Mouse (Mus musculus): ENCODE results near the gene Smim4.

Gene Smim4

DNA sequence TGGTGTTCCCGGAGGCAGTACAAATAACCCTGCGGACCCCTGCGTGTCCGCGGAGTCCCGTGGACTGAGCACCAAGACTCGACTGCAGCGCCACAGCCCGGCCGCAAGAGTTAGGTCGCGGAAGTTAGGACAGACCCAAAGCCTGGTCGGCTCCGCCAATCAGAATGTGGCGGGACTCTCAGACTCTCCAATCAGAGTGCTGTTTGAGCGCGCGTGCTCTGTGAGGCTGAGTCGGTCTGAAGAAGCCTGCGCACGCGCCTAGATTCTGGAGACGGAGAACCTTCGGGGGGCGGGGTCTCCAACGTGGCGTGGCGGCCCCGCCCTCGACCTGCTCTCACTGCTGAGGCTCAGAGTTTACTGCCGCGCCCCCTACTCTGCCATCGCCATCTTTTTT, at the start of gene Smim4:
Gene Smim4 (minus strand): TSS at position 131 of the 394 bp plus-strand sequence.
- DNase-seq (ENCODE audit: low spot score), result peak; percentile 80

DNA sequence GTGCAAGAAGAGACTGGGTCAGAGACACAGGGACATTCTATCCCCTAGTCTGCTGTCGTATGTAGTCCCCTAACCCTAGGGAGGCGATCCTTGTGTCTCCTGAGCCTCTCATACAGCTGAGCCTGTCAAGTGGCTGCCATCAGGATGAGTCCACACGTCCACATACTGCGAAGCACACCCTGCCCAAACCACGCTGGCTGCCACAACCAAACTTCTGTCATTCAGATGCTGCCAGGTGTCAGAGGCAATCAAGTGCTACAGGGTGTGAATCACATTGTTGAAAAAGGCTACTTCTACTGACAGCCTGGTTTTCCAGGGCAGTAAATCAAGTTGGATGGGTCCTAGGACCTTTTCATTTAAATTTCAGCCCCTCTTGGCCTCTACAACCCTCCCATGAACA, 49.0 kb upstream of the Smim4 start:
- DNase-seq (ENCODE audit: low spot score), result no peak

DNA sequence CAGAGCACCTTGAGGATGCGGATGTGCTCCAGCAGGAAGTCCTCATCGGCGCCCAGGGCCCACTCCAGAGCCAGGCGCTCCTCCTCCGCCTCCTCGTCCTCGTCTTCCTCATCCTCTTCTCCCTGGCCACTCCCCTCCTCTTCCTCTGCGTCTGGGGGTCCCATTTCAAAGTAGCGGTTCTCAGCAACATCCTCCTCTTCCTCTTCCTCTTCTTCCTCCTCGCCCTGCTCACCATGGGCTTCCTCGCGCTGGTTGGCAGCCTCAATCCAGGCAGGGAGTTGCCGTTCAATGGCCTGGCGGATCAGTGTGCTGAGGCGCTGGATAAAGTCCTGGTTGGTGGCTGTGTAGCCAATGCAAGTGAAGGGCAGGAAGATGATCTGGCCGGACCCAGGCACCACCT, 48.5 kb upstream of the Smim4 start:
- DNase-seq (ENCODE audit: low spot score), result no peak

DNA sequence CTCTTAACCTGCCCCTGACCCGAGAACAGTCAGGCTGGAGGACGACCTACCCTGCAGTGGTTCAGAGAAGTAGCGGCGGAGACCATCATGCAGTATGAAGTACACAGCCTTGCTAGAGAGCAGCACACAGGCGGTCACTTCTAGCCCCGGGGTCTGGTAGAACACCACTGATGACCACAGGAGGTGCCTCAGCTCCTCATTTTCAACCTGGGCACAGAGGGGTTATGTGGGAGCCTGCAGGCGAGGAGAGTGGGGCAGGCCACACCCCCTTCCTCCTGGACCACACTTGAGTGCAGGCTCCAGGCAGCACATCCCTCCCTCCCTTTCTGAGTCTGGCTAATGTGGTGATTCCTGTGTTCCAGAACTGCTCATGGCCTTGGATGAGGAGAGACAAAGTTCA, 44.8 kb upstream of the Smim4 start:
- no peak for DNase-seq (ENCODE audit: low spot score)

DNA sequence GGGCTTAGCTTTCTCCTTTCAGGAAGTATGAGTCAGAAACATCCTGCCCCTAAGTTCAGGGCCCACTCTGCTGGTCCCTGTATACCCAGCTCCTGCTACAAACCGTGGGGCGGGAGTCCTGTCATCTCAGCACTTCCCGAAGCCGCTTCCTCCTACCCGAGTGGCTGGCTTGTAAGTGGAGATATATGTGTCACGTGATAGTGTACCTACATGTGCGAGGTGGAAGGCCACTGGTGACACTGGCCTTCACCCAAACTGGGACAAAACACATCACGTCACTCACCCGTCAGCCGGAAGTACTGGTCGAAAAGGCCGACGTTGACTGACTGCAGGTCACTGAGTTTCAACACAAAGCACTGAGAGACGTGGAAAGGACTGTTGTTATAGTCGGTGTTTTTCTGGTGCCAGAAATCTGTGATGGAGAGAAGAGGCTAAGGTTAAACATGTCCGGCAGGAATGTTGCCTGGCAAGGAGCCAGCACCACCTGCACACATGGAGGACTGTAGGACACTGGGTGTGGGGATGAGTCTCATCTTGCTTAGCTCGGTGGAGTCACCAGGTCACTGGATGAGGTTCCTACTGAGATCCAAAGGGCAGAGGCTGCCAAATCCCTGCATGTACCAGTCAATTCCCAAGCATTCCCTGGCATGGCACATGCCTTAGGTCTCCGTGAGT, 44.2 kb upstream of the Smim4 start:
- no peak for DNase-seq (ENCODE audit: low spot score)

DNA sequence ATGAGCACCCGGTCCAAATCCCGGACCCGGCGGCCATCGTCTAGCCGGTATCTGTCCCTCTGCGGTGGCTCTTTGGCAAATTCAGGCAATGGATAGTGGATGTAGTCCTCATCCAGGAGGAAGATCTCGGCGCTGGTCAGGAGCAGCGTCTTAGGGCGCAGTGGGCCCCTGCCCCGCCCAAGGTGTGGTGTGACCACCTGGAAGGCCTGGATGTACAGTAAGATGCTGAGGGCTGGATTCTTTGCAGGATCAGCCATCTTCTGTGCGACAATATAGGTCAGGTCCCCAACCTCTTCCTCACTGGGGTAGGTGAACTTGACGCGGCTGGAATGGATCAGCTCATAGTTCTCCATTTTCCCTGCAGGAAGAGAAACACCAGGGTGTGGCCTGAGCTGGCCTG, 43.1 kb upstream of the Smim4 start:
- no peak for DNase-seq (ENCODE audit: low spot score)

DNA sequence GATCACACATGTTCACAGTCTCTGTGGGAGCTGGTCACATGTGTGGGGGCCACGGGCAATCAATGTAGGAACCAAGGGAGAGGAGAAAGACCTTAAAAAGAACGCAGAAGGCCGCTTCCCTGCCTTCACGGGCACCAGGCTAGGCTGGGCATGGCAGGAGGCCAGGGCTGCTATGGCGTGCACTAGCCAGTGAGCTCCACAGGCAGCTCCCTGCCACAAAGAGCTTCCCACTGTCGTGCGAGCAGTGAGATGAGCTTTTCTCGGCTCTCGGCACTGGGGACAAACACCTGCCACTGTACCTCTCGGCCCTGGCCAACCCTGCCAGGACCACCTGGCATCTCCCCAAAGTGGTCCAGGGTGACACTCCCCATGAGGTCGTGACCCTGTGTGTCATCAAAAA, 42.6 kb upstream of the Smim4 start:
- DNase-seq (ENCODE audit: low spot score), result no peak

DNA sequence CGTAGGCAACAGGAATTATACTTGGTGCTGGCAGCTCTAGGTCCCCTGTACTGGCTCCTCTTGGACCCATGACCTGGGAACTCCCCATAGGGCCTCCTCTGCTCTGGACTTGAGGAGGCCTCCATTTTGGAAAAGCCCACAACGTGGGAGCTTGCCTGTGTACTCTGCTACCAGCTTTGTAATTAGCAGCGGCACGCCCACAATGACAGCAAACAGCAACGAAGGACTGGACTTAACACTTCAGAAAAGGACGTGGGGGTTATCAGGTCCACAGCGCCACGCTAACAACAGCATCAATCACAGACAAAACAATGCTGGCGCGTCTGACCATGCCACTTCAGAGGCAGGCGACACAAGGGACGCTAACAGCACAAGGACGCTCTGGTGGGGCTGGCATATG, 42.2 kb upstream of the Smim4 start:
- DNase-seq (ENCODE audit: low spot score), result no peak

DNA sequence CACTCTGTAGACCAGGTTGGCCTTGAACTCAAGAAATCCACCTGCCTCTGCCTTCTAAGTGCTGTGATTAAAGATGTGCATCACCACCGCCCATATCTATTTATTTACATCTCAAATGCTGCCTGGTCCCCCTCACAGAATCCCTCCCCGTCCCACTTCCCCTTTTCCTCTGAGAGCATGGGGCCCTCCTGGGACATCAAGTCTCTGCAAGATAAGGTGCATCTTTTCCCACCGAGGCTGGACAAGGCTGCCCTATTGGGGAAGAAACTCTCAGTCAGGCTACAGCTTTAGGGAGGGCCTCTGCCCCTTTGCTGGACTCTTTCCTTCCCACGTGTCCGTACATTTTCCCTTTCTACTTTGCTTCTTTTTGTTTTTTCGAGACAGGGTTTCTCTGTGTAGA, 40.8 kb upstream of the Smim4 start:
- no peak for DNase-seq (ENCODE audit: low spot score)

DNA sequence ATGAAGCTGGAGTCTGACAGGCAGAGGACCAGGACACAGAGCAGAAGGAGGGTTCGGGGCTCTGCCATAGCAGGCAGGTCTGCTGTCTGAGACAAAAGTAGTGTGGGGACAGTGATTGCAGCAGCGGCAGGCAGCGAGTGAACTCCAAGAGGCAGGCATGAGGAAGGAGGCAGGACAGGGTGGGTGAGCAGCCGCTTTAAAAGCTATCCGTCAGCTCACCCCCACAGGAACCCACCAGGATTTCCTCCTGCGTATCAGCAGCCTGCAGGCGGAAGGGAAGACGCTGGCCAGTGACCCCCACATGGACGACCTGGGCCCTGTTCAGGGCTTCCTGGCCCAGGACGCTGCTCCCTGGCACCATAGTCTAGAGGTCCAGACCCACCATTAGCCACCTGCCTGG, 39.7 kb upstream of the Smim4 start, which contains the start of gene Stab1:
Gene Stab1 (minus strand): TSS at position 217 of the 400 bp plus-strand sequence.
- no peak for DNase-seq (ENCODE audit: low spot score)

DNA sequence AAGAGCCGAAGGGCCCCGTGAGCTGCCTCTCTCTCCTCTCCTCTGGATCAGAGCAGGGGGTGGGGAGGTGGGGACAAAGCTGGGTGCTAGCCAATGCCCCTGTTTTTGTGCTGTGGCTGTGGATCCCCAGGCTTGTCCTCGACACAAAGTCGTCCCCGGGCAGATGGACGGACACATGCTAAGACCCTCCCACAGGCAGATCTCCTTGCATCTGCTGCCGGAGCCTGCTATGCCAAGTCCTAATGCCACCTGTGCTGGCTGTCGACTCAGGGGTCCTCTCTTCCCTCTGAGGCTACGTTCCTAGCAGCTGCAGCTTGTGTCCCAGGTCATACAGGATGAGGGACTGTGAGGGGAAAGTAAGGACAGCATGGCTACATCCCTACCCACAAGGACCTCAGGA, 38.1 kb upstream of the Smim4 start:
- no peak for DNase-seq (ENCODE audit: low spot score)

DNA sequence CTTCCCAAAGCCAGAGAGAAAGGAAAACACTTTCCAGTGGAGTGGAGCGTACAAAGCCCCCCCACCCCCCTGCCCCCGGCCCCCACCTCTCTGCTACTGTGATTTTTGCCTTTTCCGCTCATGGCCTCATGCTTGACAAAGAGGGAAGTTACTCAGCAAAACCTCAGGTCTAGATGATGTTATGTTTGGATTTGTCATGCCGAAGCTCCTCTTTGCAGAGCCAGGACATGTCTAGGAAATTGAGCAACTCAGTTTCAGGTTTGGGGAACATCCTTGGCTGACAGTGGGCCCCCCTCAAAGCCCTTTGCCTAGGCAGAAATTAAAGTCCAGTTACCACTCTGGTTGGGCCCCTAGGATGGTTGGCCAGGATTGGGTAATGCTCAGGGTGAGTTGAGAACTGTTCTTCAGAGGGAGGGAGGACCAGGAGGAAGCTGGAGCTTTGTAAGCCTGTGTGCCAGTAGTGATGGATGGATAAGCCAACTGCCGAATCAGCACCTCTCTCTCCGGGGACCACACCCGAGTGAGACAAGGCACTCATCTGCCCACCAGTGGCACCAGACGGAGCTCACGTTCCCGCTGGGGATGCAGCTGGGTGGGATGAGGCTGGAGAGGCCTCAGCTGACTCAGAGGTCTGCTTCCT, 37.4 kb upstream of the Smim4 start:
- no peak for DNase-seq (ENCODE audit: low spot score)

DNA sequence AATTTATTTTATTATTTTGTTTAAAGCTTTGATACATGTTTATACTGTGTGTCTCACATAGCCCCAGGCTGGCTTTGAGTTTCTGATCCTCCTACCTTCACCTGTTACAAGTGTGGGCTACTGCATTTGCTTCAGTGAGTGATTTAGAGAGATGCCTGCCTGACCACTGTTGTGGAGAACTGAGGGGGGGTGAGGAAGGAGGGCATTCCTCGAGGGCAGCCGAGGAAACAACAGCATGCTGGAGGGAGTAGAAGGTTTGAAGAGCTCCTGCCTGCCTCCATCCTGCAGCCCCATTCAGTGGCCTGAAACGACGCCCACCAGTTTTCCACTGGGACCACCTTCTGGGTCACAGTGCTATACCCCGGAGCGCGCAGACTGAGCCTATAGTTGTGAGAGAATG, 36.7 kb upstream of the Smim4 start:
- DNase-seq (ENCODE audit: low spot score), result no peak

DNA sequence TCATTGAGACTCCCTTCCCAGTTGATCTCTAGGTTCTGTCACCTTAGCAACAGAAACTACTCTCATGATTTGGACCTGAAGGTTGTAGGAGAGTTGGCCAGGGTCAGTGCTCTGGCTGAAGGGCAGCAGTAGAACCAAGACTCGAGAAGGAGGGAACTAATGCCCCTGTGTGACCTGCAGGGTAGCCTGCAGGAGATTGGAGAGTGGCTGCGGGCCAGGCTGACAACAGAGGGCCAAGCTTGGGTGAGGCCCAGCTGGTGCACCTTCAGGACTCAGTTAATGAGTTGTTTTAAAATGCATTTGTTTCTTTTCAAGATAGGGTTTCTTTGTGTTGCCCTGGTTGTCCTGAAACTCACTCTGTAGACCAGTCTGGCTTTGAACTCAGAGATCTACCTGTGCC, 36.3 kb upstream of the Smim4 start:
- DNase-seq (ENCODE audit: low spot score), result no peak

DNA sequence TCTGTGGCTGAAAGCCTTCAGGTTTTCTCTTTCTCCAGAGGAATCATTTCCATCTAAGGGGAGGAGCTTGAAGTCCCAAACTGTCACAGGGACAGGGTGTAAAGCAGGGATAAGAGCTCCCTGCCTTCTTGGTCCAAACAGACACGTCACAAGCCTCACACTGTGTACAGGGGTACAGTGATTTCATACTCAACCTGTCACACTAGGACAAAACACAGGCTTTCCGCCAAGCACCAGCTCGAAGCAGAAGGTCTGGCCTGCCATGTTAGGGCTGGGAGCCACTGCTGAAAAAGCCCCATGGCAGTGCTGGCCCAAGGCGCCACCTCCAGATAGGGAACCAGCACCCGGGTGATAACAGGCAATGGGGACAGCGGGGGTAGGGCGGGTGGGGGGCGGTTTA, 35.3 kb upstream of the Smim4 start:
- DNase-seq (ENCODE audit: low spot score), result no peak

DNA sequence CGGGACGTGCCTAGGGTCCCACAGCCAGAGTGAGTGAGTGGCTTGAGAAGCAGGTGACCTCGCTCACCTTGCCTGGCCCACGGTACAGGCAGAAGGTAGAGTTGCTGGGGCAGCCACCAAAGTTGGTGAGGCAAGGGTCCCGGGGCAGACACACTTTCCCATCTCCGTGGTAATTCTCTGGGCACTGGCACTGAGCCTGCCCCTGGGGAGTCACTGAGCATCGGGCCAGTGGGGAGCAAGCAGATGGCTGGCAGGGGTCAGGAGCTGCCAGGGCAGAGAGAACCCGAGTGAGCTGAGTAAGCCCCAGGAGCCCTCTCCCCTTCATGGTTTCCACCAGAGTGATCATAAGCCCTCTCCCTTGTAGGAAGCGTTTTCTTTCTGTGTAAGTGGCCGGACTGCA, 32.9 kb upstream of the Smim4 start:
- DNase-seq (ENCODE audit: low spot score), result no peak

DNA sequence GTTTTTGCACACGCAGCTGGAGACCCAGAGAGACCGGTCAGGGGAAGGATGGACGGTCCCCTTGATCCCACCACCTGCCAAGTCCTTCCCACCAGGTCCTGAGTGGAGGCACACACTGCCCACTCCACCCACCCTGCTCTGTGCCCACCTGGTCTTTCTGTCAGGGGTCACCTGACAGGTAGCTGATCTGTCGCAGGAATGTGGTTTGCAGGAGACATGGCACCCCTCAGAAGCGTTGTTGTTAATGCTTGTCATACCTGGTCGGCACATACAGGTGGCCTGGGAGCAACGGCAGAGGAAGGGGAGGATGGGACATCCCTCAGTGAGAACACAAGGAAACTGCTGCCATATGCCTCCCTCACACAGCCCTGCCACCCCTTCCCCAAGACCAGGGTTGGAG, 32.4 kb upstream of the Smim4 start:
- no peak for DNase-seq (ENCODE audit: low spot score)

DNA sequence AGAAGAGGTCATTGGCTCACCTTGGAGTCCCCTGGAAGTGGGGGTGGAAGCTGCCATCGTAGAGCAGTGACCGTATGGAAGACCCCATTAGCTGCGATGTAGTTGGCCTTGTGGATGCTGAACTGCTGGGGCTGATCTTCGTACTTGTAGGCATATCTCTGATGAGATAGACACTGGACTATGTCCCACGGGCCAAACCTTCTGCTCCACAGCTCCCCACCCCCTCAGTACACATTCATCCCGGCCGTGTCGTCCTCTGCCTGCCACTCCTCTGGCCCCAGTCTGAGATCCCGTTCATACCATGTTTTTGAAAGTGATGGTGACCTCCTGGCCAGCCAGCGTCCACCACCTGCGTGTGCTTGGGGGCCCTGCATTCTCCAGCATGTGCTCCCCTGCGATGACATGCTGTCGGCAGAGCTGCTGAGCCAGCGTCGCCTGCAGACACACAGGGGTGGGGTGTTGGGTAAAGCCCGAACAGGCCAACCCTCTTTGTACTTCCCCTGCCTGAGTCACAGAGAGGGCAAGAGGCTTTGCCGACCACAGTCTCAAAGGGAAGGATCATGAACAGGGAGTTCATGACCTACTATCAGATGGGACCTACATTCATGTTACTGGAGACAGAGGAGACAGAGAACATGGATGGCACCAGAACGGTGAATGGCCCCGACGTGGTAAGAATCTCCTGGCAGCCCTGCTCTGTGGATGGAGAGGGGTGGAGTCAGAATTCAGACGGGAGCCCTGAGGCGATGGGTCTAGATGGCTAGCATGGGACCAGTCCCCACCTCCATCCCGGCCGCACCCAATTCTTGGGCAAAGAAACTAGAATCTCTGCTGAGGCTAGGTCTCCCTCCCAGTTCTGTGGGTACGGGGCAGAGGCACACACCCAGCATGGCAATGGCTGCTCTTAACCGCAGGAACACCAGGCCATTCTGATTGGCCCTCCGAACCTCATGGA, 31.7 kb upstream of the Smim4 start:
- DNase-seq (ENCODE audit: low spot score), result no peak

DNA sequence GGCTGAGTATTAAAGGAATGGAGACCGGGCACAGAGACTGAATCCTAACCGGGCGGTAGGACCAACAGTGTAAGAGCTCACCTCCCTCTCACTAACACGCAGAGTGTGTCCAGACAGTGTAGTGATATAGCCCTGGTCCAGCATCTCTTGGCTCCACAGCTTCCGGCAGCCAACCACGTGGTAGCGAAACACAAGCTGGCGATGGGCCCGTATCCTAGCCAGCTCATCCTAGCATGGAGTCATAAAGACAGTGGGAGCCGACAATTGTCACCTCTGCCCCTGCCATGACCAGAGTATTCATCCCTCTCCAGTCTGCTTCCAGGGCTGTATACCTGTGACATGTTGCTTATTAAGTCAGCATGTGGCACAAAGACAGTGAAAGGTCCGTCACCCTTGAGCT, 16.9 kb upstream of the Smim4 start:
- DNase-seq (ENCODE audit: low spot score), result no peak

DNA sequence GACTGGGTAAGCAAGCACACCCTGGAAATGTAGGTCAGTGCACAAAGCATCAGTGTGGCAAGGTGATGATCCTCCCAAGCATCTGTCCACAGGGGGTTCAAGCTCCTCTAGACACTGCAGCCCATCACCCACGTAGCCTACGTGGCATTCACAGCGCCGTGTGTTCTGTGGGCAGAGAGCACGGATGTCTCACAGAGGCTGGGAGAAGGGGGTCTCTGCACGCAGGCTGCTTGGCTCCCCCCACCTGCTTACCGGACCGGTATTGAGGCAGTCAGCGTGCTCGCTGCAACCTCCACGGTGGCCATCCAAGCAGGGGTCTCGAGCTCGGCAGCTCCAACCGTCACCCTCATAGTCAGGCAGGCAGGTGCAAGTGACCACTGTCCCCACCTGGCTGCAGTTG, 12.3 kb upstream of the Smim4 start:
- no peak for DNase-seq (ENCODE audit: low spot score)

DNA sequence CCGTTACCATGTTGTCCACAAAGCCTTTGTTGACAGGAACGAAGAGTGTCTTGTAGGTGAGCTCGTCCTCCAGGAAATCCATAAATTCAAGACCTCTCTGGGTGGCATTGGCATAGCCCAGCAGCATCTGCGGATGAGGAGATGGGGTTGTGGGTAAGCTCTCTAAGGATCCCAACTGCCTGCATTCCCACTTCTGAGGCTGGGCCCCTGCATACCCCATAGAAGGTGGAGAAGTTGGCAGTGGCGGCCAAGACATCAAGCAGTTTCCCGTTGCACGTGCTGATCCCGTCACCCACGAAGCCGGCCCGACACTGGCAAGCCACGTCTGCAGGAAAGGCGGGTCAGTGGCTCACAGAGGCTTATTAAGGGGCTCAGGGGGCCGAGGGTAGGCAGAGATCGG, 11.4 kb upstream of the Smim4 start:
- no peak for DNase-seq (ENCODE audit: low spot score)

DNA sequence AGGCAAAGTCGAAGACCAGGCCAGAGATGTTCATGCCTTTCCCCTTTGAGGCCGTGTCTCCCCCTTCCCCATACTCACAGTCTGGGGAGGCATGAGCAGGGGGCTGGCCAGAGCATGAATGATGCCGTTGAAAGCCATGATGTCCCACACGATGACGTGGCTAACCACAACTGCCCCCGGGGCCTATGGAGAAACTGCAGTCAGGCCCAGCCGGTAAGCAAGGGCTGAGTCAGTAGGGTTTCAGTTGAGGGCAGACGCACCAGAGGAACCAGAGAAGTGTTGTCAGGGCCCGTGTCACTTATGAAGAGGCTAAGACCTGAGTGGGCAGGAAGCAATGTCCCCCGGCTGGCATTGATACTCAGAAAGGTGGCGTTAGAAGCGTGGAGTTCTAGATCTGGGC, 10.9 kb upstream of the Smim4 start:
- no peak for DNase-seq (ENCODE audit: low spot score)

DNA sequence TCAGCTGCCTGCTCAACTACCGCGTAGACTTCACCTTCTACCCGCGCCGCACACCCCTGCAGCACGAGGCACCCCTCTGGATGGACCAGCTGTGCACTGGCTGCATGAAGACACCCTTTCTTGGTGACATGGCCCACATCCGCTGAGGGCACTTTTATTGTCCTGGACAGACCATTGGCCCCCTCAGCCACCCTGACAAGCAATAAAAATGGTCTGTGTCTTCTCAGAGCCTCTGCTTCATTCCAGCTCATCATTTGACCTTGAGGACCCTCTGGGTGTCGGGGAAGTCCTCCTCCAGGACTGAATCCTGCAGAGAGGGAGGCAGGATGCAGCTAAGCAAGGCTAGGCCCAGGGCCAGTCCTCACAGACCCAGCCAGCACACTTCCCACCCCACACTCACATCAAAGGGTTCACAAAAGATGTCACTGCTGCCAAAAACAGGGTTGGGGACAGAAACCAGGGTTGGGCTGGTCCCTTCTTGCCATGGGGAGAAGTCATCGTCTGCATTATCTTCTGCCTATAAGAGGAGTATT, 10.2 kb upstream of the Smim4 start:
- no peak for DNase-seq (ENCODE audit: low spot score)
